In the genomic region with DNA sequence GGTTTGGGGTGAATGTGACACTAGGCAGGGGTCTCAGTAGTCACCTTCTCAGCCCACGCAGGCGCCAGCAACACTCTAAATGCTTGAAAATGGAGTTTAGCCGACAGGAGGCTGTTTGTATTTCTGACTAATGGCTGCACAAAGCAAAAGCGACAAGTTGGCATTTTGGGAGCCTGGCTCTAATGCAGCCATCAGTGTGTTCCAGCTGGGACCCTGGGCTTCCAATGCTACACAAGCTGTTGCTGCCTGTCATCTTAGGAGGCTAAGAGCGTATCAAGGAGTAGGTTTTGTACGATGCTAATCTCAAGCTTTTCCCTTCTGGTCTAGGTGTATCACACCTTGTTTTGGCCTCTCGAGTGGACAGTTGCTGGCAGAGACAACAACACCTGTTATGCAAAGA, we compare ENCODE assay signal across 19 mouse cellular contexts. TPM values are rescaled to one million over a fixed set of nuclear protein-coding genes. Genes with fewer than 3 reads are reported as not detected.
DNase-seq lines count a peak whose midpoint lies in the region; ATAC-seq lines count a peak whose summit lies in the region.
"Had no signal": no experiment of that assay in that cellular context is flagged by ENCODE, and none has a peak within 500 bp of the region (broad histone marks: within the 10 kb centered on the region; RNA-seq: fewer than 3 reads in every experiment).

No protein-coding gene starts in this region.

- no peak overlapping the region for H3K4me2 ChIP-seq in forebrain, embryonic 15.5 days (replicated peaks)
- H3K4me2 ChIP-seq: heart, embryonic 15.5 days had no signal

- no peak for DNase-seq in forebrain, embryonic 10.5 days (ENCODE audit: extremely low spot score, low spot score)
- DNase-seq in layer of hippocampus, adult 11-12 months (ENCODE audit: low spot score), result peak; percentile 40
- DNase-seq in layer of hippocampus, adult 9-10 months (ENCODE audit: low spot score), result no peak
- DNase-seq in cerebellum, postnatal 14 days, result peak; percentile 73 to 83
- DNase-seq in layer of hippocampus, postnatal 14 days (ENCODE audit: low spot score in 2 of 2), result peak; percentile 61 to 82
- DNase-seq in natural killer cell, adult 2 months (ENCODE audit: low spot score in 2 of 2), result no peak
- DNase-seq: liver, postnatal 0 days; retina, postnatal 1 day; thymus, adult 18-20 months had no signal

- no peaks in the 10 kb centered on the region for H3K27me3 ChIP-seq in forebrain, embryonic 15.5 days
- H3K27me3 ChIP-seq in forebrain, embryonic 10.5 days (ENCODE audit: poor library complexity, severe bottlenecking), result no peaks in the 10 kb centered on the region
- H3K27me3 ChIP-seq: heart, embryonic 15.5 days had no signal

- peaks cover 10% of the 10 kb centered on the region for H3K4me1 ChIP-seq in forebrain, embryonic 15.5 days
- no peaks in the 10 kb centered on the region for H3K4me1 ChIP-seq in forebrain, embryonic 10.5 days
- H3K4me1 ChIP-seq: heart, embryonic 15.5 days had no signal

- H3K36me3 ChIP-seq in forebrain, embryonic 15.5 days, result no peaks in the 10 kb centered on the region
- H3K36me3 ChIP-seq in forebrain, embryonic 10.5 days (replicated peaks), result no peaks in the 10 kb centered on the region; the same call in 1 of the 2 replicates
- H3K36me3 ChIP-seq: heart, embryonic 15.5 days had no signal

- WGBS in forebrain, embryonic 15.5 days, result 65% methylated on average over 7 of the region's 7 CpGs
- 90% methylated on average over 7 of the region's 7 CpGs for whole genome bisulfite sequencing in forebrain, embryonic 10.5 days

- H3K9ac ChIP-seq in forebrain, embryonic 15.5 days (replicated peaks), result no peak overlapping the region
- H3K9ac ChIP-seq: heart, embryonic 15.5 days; liver, postnatal 0 days had no signal

- 0 out of 2 replicates have a peak, but pooled peaks have one; percentile 42 for ATAC-seq in forebrain, embryonic 15.5 days (replicated peaks)
- ATAC-seq in frontal cortex, adult (ENCODE audit: low TSS enrichment), result no peak
- ATAC-seq: inflammation-experienced regulatory T-cells, adult 6 months; liver, postnatal 0 days had no signal

- H3K27ac ChIP-seq in forebrain, embryonic 15.5 days (replicated peaks), result peak overlapping the region; percentile 0; the same call in 1 of the 2 replicates
- H3K27ac ChIP-seq in forebrain, embryonic 10.5 days, result no peak overlapping the region
- H3K27ac ChIP-seq: heart, embryonic 15.5 days; kidney, postnatal 0 days; left cerebral cortex, adult 2 months had no signal

- H3K9me3 ChIP-seq in forebrain, embryonic 15.5 days, result no peaks in the 10 kb centered on the region
- H3K9me3 ChIP-seq in forebrain, embryonic 10.5 days, result no peaks in the 10 kb centered on the region
- H3K9me3 ChIP-seq: heart, embryonic 15.5 days had no signal

- H3K4me3 ChIP-seq in forebrain, embryonic 15.5 days, result no peak overlapping the region
- H3K4me3 ChIP-seq in forebrain, embryonic 10.5 days, result no peak overlapping the region
- H3K4me3 ChIP-seq: heart, embryonic 15.5 days; left cerebral cortex, adult 2 months had no signal

RNA-seq across cellular contexts. Expression of a gene that starts 28.9 kb away (rescaled TPM):
- polyA plus RNA-seq in forebrain, embryonic 15.5 days (2015; fragmentation: Nextera tagmentation; extraction: Ambion mirVana), result 11.7 and 12.1 TPM in 2 replicates
- polyA plus RNA-seq in forebrain, embryonic 10.5 days (2016; fragmentation: Nextera tagmentation; extraction: Ambion mirVana), result 8.1 and 8.9 TPM in 2 replicates
- total RNA-seq in layer of hippocampus, postnatal 14 days (2021), result 1 to 10 TPM; 4.8 to 5.2 TPM

RNA-seq across cellular contexts. Expression of a gene that starts 34.7 kb away (rescaled TPM):
- polyA plus RNA-seq in forebrain, embryonic 15.5 days (2015; fragmentation: Nextera tagmentation; extraction: Ambion mirVana), result not detected in 2 replicates
- polyA plus RNA-seq in forebrain, embryonic 10.5 days (2016; fragmentation: Nextera tagmentation; extraction: Ambion mirVana), result not detected in 2 replicates
- total RNA-seq in layer of hippocampus, postnatal 14 days (2021), result not detected
- total RNA-seq: gastrocnemius, postnatal 4 days; left cerebral cortex, adult 2 months; neutrophil, adult 5-6 weeks had no signal
- polyA plus RNA-seq: C2C12; heart, embryonic 15.5 days; inflammation-experienced regulatory T-cells, adult 6 months; kidney, postnatal 0 days; limb, embryonic 14.5 days; liver, postnatal 0 days had no signal

Comparison
In these comparisons a context has a peak if more than half of its experiments do, and no peak if none do; other contexts are left out.
1. DNase-seq: peak in layer of hippocampus, adult 11-12 months (single experiment), cerebellum, postnatal 14 days (2 of 2) and layer of hippocampus, postnatal 14 days (2 of 2); none in forebrain, embryonic 10.5 days (single experiment), layer of hippocampus, adult 9-10 months (single experiment) and natural killer cell, adult 2 months (0 of 2).